Mouse (Mus musculus): ENCODE results near the gene Wars2. TPM values are rescaled to one million over a fixed set of nuclear protein-coding genes. Genes with fewer than 3 reads are reported as not detected.

The Wars2 gene
- 7.5 TPM for polyA plus RNA-seq (2017; shearing (Covaris generic))

DNA sequence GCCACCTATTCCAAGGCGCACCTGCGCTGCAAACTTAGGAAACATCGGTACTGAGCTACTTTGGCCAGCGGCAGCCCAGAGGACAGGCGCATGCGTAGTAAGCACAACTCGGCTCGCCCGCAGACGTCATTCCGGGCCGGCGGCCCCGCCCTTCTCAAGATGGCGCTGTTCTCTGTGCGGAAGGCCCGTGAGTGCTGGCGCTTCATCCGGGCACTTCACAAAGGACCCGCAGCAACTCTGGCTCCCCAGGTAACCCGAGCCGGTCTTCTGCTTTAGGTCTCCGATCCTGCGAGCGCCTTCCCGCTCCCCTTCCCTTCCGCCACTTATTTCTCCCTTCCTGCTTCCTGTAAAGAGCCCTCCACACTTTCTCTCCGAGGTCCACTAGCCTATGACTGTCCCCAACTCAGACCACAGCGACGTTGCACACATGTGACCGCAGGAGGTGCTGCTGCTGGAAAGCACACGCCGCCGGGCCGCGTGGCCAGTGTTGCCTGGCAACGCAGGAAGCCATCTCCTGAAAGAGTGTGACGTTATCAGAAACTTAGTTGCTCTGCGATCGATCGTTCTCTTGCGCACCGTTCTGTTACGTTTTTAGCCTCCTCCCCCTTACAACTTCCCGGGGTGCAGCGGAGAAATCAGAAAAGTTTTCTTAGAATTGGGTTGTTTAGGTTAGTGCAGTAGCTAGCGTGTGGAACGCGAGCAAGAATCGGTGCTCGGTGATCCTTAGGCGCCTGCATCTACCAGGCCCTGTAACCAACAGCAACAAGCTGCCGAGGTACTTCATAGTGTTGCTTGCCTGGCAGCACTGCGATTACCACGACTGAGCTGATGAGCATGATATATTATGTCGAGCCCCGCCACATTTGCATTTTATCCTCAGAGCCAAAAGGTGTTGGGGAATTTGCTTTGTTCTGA lies at the start of gene Wars2:
Wars2 (plus strand) TSS at position 129 of the 915 bp plus-strand sequence.

DNA sequence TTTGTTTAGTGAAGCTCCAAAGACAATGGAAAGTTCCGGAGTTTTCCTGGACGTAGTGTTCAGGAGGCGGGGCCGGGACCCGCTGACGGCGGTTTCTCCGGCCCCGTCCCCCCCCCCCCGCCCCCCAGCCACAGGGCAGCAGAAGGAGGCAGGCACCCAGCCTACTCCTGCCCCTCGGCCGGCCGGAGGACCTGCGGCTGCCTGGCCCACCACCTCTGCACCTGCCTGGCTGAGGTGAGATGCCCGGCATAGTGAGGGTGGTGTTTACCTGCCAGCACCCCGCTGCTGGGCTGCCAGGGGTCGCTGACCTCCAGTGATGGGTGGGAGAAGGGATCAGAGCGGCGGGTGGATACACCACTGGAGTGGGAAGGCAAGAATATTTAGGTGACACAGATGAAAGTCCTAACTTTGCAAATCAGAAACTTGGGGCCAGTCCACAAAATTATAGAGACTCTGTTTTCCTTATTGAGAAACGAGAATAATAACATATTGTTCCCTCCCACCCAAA lies 99.4 kb downstream of the Wars2 start, which contains the start of gene Tbx15:
Tbx15 (plus strand) TSS at position 169 of the 508 bp plus-strand sequence.

Other genes starting within 250 kb of the Wars2 start
- not detected for gene Hao2, start 247.8 kb upstream of the Wars2 start, polyA plus RNA-seq (2017; shearing (Covaris generic))
- not detected for gene Tbx15, start 99.3 kb downstream of the Wars2 start, polyA plus RNA-seq (2017; shearing (Covaris generic))

All from CD4-positive, CD25-positive, alpha-beta regulatory T cell, adult 9 weeks (primary cell).